Mouse (Mus musculus): ENCODE measurements at regions not wholly inside any gene's neighbourhood (a gene's known extent, or its start where the extent isn't known, plus 50 kb on each side); places are given as distances from the start of the nearest gene placed in this dataset.

DNA sequence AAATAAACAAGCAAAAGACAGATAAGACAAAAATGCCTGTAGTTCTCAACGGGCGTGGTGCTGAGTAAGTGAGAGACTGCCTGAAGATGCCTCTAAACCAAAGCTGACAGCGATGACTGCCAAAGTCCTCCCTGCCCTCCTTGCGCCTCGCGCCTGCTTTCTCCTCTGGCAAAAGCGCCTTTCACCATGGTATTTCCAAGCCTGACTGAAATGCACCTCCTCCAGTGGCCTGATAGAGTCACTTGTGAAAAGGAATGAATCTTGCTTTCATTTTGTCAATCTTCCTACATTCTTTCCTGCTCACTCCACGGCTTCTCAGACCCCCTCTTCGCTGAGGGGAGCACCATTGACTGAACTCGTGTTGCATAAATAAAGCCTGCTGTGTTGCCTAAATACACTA, 409.8 kb downstream of the Sox2 start:
- TF ChIP-seq CTCF (IDR thresholded peaks at IDR 0.05; ENCODE audit: low read depth, low read length) (no peak), GATA1 (IDR thresholded peaks at IDR 0.05; ENCODE audit: borderline replicate concordance, low read length) (no peak), POLR2AphosphoS5 (IDR thresholded peaks at IDR 0.05; ENCODE audit: insufficient replicate concordance, low read depth, low read length) (no peak)

Data from G1E (cell line).